Mouse (Mus musculus): ENCODE results near the gene Fer. TPM values are rescaled to one million over a fixed set of nuclear protein-coding genes. Genes with fewer than 3 reads are reported as not detected.

Gene Fer
- polyA plus RNA-seq, 1 experiment from 2014 or later = 26.8 TPM

DNA sequence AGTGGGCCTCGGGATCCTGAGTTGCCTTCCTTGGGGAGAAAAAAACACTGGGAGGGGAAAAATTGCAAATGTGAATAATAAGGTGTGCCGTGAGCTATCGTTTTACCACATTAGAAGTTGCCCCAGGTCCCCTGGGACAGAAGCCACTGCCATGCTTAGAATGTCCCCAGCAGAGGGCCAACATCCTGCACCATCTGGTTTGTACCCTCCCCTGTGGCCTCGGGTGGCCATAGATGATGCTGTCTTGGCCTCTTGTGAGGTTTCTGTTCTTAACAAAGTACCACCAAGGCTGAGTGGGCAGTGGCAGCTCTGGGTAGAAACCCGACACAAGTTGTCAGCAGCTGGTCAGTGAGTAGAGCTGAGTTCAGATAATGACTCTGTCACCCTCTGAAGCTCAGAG lies 307.2 kb downstream of the Fer start:
- H3K4me3 ChIP-seq (ENCODE audit: low read depth, low read length) = no peak overlapping the region
- DNase-seq (ENCODE audit: low spot score) (no peak), ATAC-seq (ENCODE audit: insufficient number of reproducible peaks, low FRiP score, low TSS enrichment, low read depth) (no peak)
- H3K27me3 ChIP-seq (ENCODE audit: control insufficient read depth, insufficient read depth, low read length) = no peaks in the 10 kb centered on the region
- H3K4me2 ChIP-seq (ENCODE audit: low read depth, severe bottlenecking) = no peak overlapping the region
- WGBS = 68% methylated on average over 5 of the region's 5 CpGs
- H3K9ac ChIP-seq (ENCODE audit: low read length) = no peak overlapping the region
- H3K27ac ChIP-seq (replicated peaks; ENCODE audit: low read depth, low read length) = no peak overlapping the region
- H3K4me1 ChIP-seq (ENCODE audit: control insufficient read depth, insufficient read depth, low read length) = 0 out of 2 replicates have a peak, but pooled peaks cover 2% of the 10 kb centered on the region
- no peaks in the 10 kb centered on the region for H3K36me3 ChIP-seq (ENCODE audit: control insufficient read depth, insufficient read depth, low read length)
- H3K9me3 ChIP-seq (ENCODE audit: control insufficient read depth, low read length) = no peaks in the 10 kb centered on the region

DNA sequence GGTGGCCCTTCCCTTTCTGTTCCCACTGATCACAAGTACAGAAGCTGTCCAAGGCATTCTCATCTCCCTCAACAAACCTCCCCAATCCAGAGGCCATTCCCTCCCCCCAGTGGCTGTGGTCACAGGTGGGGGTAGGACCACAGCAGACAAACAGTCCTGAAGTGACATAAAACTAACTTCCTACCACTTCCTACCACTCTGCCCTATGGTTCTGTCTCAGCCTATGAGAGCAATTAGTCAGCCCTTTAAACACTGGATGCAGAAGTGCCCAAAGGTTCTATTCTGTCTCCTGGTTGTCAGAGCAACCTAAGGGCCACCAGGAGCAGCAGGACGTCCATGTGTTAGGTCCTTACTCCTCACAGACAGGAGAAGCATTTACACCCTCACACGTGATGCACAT lies 309.6 kb downstream of the Fer start:
- Histone ChIP-seq H3K9me3 (ENCODE audit: control insufficient read depth, low read length) (no peaks in the 10 kb centered on the region), H3K27me3 (ENCODE audit: control insufficient read depth, insufficient read depth, low read length) (no peaks in the 10 kb centered on the region), H3K4me1 (ENCODE audit: control insufficient read depth, insufficient read depth, low read length) (0 out of 2 replicates have a peak, but pooled peaks cover 2% of the 10 kb centered on the region), H3K36me3 (ENCODE audit: control insufficient read depth, insufficient read depth, low read length) (no peaks in the 10 kb centered on the region), H3K4me2 (ENCODE audit: low read depth, severe bottlenecking) (no peak overlapping the region), H3K9ac (ENCODE audit: low read length) (no peak overlapping the region), H3K27ac (replicated peaks; ENCODE audit: low read depth, low read length) (no peak overlapping the region), H3K4me3 (ENCODE audit: low read depth, low read length) (no peak overlapping the region)
- no peak for ATAC-seq (ENCODE audit: insufficient number of reproducible peaks, low FRiP score, low TSS enrichment, low read depth)
- no peak for DNase-seq (ENCODE audit: low spot score)
- WGBS = 81% methylated on average over 2 of the region's 2 CpGs

- Histone ChIP-seq H3K36me3 (ENCODE audit: control insufficient read depth, insufficient read depth, low read length) (no peaks in the 10 kb centered on the region), H3K27ac (replicated peaks; ENCODE audit: low read depth, low read length) (no peak overlapping the region), H3K4me1 (ENCODE audit: control insufficient read depth, insufficient read depth, low read length) (no peaks in the 10 kb centered on the region), H3K4me2 (ENCODE audit: low read depth, severe bottlenecking) (no peak overlapping the region), H3K4me3 (ENCODE audit: low read depth, low read length) (no peak overlapping the region), H3K9me3 (ENCODE audit: control insufficient read depth, low read length) (no peaks in the 10 kb centered on the region), H3K9ac (ENCODE audit: low read length) (no peak overlapping the region), H3K27me3 (ENCODE audit: control insufficient read depth, insufficient read depth, low read length) (no peaks in the 10 kb centered on the region)
- 86% methylated on average over 5 of the region's 5 CpGs for WGBS
- no peak for ATAC-seq (ENCODE audit: insufficient number of reproducible peaks, low FRiP score, low TSS enrichment, low read depth)
- no peak for DNase-seq (ENCODE audit: low spot score)
These were observed 317.7 kb downstream of the Fer start for GRCm38 (mm10) chr17:64180546-64180945.

GRCm38 (mm10) chr17:64181291-64181690 lies 318.4 kb downstream of the Fer start:
- no peak overlapping the region for H3K4me3 ChIP-seq (ENCODE audit: low read depth, low read length)
- no peak overlapping the region for H3K4me2 ChIP-seq (ENCODE audit: low read depth, severe bottlenecking)
- H3K4me1 ChIP-seq (ENCODE audit: control insufficient read depth, insufficient read depth, low read length) = no peaks in the 10 kb centered on the region
- no peak for DNase-seq (ENCODE audit: low spot score)
- no peaks in the 10 kb centered on the region for H3K36me3 ChIP-seq (ENCODE audit: control insufficient read depth, insufficient read depth, low read length)
- WGBS = 78% methylated on average over 3 of the region's 3 CpGs
- no peak for ATAC-seq (ENCODE audit: insufficient number of reproducible peaks, low FRiP score, low TSS enrichment, low read depth)
- H3K27ac ChIP-seq (replicated peaks; ENCODE audit: low read depth, low read length) = no peak overlapping the region
- no peak overlapping the region for H3K9ac ChIP-seq (ENCODE audit: low read length)
- no peaks in the 10 kb centered on the region for H3K9me3 ChIP-seq (ENCODE audit: control insufficient read depth, low read length)
- no peaks in the 10 kb centered on the region for H3K27me3 ChIP-seq (ENCODE audit: control insufficient read depth, insufficient read depth, low read length)

DNA sequence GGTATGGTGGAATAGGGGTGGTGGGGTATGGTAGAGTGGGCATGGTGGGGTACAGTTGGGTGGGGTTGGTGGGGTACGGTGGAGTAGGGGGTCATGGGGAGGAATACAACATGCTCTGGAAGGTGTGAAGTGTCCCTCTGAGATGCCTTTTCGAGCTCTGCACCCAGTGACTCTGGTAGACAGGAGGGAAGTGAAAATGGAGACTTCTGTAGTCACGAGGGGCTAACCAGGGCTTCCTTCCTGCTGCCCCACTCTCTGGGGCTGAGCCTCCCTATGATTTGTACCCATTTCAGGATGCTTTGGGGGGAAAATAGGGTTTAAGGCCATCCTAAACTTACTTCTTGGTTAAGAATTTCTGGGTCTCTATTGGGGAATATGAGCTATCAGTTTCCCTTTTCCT lies 319.7 kb downstream of the Fer start:
- Histone ChIP-seq H3K9ac (ENCODE audit: low read length) (no peak overlapping the region), H3K9me3 (ENCODE audit: control insufficient read depth, low read length) (no peaks in the 10 kb centered on the region), H3K36me3 (ENCODE audit: control insufficient read depth, insufficient read depth, low read length) (no peaks in the 10 kb centered on the region), H3K4me3 (ENCODE audit: low read depth, low read length) (no peak overlapping the region), H3K27me3 (ENCODE audit: control insufficient read depth, insufficient read depth, low read length) (no peaks in the 10 kb centered on the region), H3K27ac (replicated peaks; ENCODE audit: low read depth, low read length) (no peak overlapping the region), H3K4me2 (ENCODE audit: low read depth, severe bottlenecking) (no peak overlapping the region), H3K4me1 (ENCODE audit: control insufficient read depth, insufficient read depth, low read length) (no peaks in the 10 kb centered on the region)
- 88% methylated on average over 3 of the region's 3 CpGs for WGBS
- DNase-seq (ENCODE audit: low spot score) (no peak), ATAC-seq (ENCODE audit: insufficient number of reproducible peaks, low FRiP score, low TSS enrichment, low read depth) (no peak)

GRCm38 (mm10) chr17:64183196-64183595 lies 320.3 kb downstream of the Fer start:
- no peak for ATAC-seq (ENCODE audit: insufficient number of reproducible peaks, low FRiP score, low TSS enrichment, low read depth)
- no peaks in the 10 kb centered on the region for H3K27me3 ChIP-seq (ENCODE audit: control insufficient read depth, insufficient read depth, low read length)
- no peaks in the 10 kb centered on the region for H3K9me3 ChIP-seq (ENCODE audit: control insufficient read depth, low read length)
- H3K4me3 ChIP-seq (ENCODE audit: low read depth, low read length) = no peak overlapping the region
- DNase-seq (ENCODE audit: low spot score) = no peak
- H3K36me3 ChIP-seq (ENCODE audit: control insufficient read depth, insufficient read depth, low read length) = no peaks in the 10 kb centered on the region
- no peak overlapping the region for H3K4me2 ChIP-seq (ENCODE audit: low read depth, severe bottlenecking)
- 77% methylated on average over 5 of the region's 5 CpGs for WGBS
- H3K9ac ChIP-seq (ENCODE audit: low read length) = no peak overlapping the region
- H3K4me1 ChIP-seq (ENCODE audit: control insufficient read depth, insufficient read depth, low read length) = no peaks in the 10 kb centered on the region
- H3K27ac ChIP-seq (replicated peaks; ENCODE audit: low read depth, low read length) = no peak overlapping the region

Other genes starting within 250 kb of the Fer start
- gene A930002H24Rik, start 729 bp downstream of the Fer start, polyA plus RNA-seq (2014; fragmentation: Nextera tagmentation; extraction: Ambion mirVana) = 1.2 and 1.8 TPM in 2 replicates

All from limb, embryonic 11.5 days (tissue).